Mouse (Mus musculus) stomach, embryonic 16.5 days (tissue): ENCODE data around the gene Gbf1. TPM values are rescaled to one million over a fixed set of nuclear protein-coding genes. Genes with fewer than 3 reads are reported as not detected.
A peak's percentile ranks its signal among the peaks of the same experiment; 100 is the strongest.
"Not testable (repeated sequence)": the region's sequence is repeated elsewhere in the genome, so short reads cannot be mapped to it uniquely, and the experiment has no call there.

Experiments
- ATAC-seq: fragments of 200-750 bp; cut with Nextera tagmentation; 2 replicates; pipeline ENCODE4 v1.8.0; 2017; ENCODE audit warnings: moderate number of reproducible peaks, moderate TSS enrichment; ENCODE audit not compliant: insufficient read depth, low FRiP score
- H3K27ac ChIP-seq: fragments of 300-500 bp; sonication (generic); 2 replicates; pipeline ENCODE4 v1.5.1; 2014; ENCODE audit warnings: low read length
- H3K27me3 ChIP-seq: fragments of 300-500 bp; sonication (generic); 2 replicates; pipeline ENCODE4 v1.6.1; 2014; ENCODE audit warnings: low read length, control low read depth, mixed read lengths; ENCODE audit not compliant: control insufficient read depth, insufficient read depth
- H3K36me3 ChIP-seq: fragments of 300-500 bp; sonication (generic); 2 replicates; pipeline ENCODE4 v1.6.1; 2014; ENCODE audit warnings: low read length; ENCODE audit not compliant: control insufficient read depth, insufficient read depth
- H3K4me1 ChIP-seq: fragments of 300-500 bp; sonication (generic); 2 replicates; pipeline ENCODE4 v1.6.1; 2014; ENCODE audit warnings: low read length, control low read depth, mixed read lengths; ENCODE audit not compliant: control insufficient read depth, insufficient read depth
- H3K4me2 ChIP-seq: fragments of 300-500 bp; sonication (generic); 2 replicates; pipeline ENCODE4 v1.6.1; 2014; ENCODE audit warnings: low read depth, low read length, mixed read lengths
- H3K4me3 ChIP-seq: fragments of 300-500 bp; sonication (generic); replicated peaks from 2 replicates; pipeline ENCODE4 v1.5.1; 2014; ENCODE audit warnings: mild to moderate bottlenecking, low read length
- H3K9ac ChIP-seq: fragments of 300-500 bp; sonication (generic); 2 replicates; pipeline ENCODE4 v1.6.1; 2014; ENCODE audit warnings: low read length
- H3K9me3 ChIP-seq: fragments of 300-500 bp; sonication (generic); replicated peaks from 2 replicates; pipeline ENCODE4 v1.6.1; 2016; ENCODE audit warnings: low read length, control low read depth; ENCODE audit not compliant: control insufficient read depth
- WGBS: fragments of 180-500 bp; shearing (Covaris S2); extraction: QIAGEN DNeasy Blood & Tissue Kit; methylation state at CpG from one replicate; pipeline ENCODE4 v1.1.7; 2014; 5-methylcytosine and 5-hydroxymethylcytosine counted together
- polyA plus RNA-seq: library from polyadenylated mRNA; unstranded; fragments of >200 nt; fragmentation: Nextera tagmentation; extraction: Ambion mirVana; gene quantifications from 2 replicates; pipeline ENCODE4 v1.2.1, GENCODE M21; 2015

The Gbf1 gene
- polyA plus RNA-seq, 1 experiment from 2014 or later, result 40.4 TPM

- H3K4me3 ChIP-seq, result no peak overlapping the region
- H3K27ac ChIP-seq, result no peak overlapping the region
- no peaks in the 10 kb centered on the region for H3K36me3 ChIP-seq
- H3K9ac ChIP-seq, result no peak overlapping the region
- H3K4me2 ChIP-seq, result no peak overlapping the region
- H3K27me3 ChIP-seq, result no peaks in the 10 kb centered on the region
- no peaks in the 10 kb centered on the region for H3K9me3 ChIP-seq
- no peaks in the 10 kb centered on the region for H3K4me1 ChIP-seq
- ATAC-seq, result no peak
Observed at GRCm38 (mm10) chr19:46124651-46125050, 27.7 kb upstream of the Gbf1 start.

GRCm38 (mm10) chr19:46126301-46126700 is 26.0 kb upstream of the Gbf1 start:
- WGBS, result 76% methylated on average over 4 of the region's 4 CpGs
- H3K4me3 ChIP-seq, result no peak overlapping the region
- no peak overlapping the region for H3K9ac ChIP-seq

GRCm38 (mm10) chr19:46129737-46130136 is 22.6 kb upstream of the Gbf1 start:
- not testable (repeated sequence) for H3K4me2 ChIP-seq, H3K4me1 ChIP-seq, H3K36me3 ChIP-seq, H3K9me3 ChIP-seq, H3K27ac ChIP-seq, H3K4me3 ChIP-seq, H3K9ac ChIP-seq, ATAC-seq
- H3K27me3 ChIP-seq, result peaks cover 38% of the 10 kb centered on the region
- 69% methylated on average over 6 of the region's 6 CpGs for WGBS

More at GRCm38 (mm10) chr19:46126301-46126700, 26.0 kb upstream of the Gbf1 start:
- Histone ChIP-seq H3K9me3 (no peaks in the 10 kb centered on the region), H3K27ac (no peak overlapping the region), H3K36me3 (no peaks in the 10 kb centered on the region), H3K4me1 (no peaks in the 10 kb centered on the region), H3K27me3 (peaks cover 8% of the 10 kb centered on the region), H3K4me2 (no peak overlapping the region)
- no peak for ATAC-seq

GRCm38 (mm10) chr19:46131283-46131682 is 21.0 kb upstream of the Gbf1 start:
- 7% methylated on average over 6 of the region's 8 CpGs for WGBS
- Histone ChIP-seq H3K27ac (no peak overlapping the region), H3K4me3 (peak overlapping the region; percentile 39), H3K9me3 (no peaks in the 10 kb centered on the region), H3K36me3 (no peaks in the 10 kb centered on the region), H3K4me1 (peaks cover 12% of the 10 kb centered on the region), H3K4me2 (peak overlapping the region; percentile 56), H3K27me3 (peaks cover 50% of the 10 kb centered on the region), H3K9ac (no peak overlapping the region)
- ATAC-seq, result no peak

GRCm38 (mm10) chr19:46131694-46132525 is 20.4 kb upstream of the Gbf1 start, which contains the start of gene Elovl3:
Elovl3 (plus strand) TSS chr19:46131897.
- Histone ChIP-seq H3K9me3 (no peaks in the 10 kb centered on the region), H3K4me3 (peak within 1 kb of the TSS; percentile 39), H3K4me1 (peaks cover 18% of the 10 kb centered on the region), H3K4me2 (peak within 1 kb of the TSS; percentile 56), H3K36me3 (no peaks in the 10 kb centered on the region), H3K9ac (peak within 1 kb of the TSS; percentile 33; the same call in 1 of the 2 replicates), H3K27me3 (peaks cover 55% of the 10 kb centered on the region), H3K27ac (no peak within 1 kb of the TSS)
- peak; percentile 63; the same call in 1 of the 2 replicates for ATAC-seq
- 4% methylated on average over 31 of the region's 31 CpGs for WGBS

- no peak overlapping the region for H3K4me2 ChIP-seq
- peaks cover 62% of the 10 kb centered on the region for H3K27me3 ChIP-seq
- H3K27ac ChIP-seq, result no peak overlapping the region
- no peaks in the 10 kb centered on the region for H3K9me3 ChIP-seq
- WGBS, result 46% methylated on average over 6 of the region's 6 CpGs
- peaks cover 24% of the 10 kb centered on the region for H3K4me1 ChIP-seq
- H3K36me3 ChIP-seq, result no peaks in the 10 kb centered on the region
- H3K9ac ChIP-seq, result no peak overlapping the region
- H3K4me3 ChIP-seq, result no peak overlapping the region
- ATAC-seq, result no peak
Observed at GRCm38 (mm10) chr19:46132577-46132976, 19.7 kb upstream of the Gbf1 start.

GRCm38 (mm10) chr19:46135297-46135696 is 17.0 kb upstream of the Gbf1 start:
- peaks cover 24% of the 10 kb centered on the region for H3K4me1 ChIP-seq
- H3K4me3 ChIP-seq, result peak overlapping the region; percentile 55
- peaks cover 70% of the 10 kb centered on the region for H3K27me3 ChIP-seq
- no peaks in the 10 kb centered on the region for H3K9me3 ChIP-seq
- peak; percentile 64; the same call in 1 of the 2 replicates for ATAC-seq
- H3K27ac ChIP-seq, result no peak overlapping the region
- no peaks in the 10 kb centered on the region for H3K36me3 ChIP-seq
- WGBS, result 1% methylated on average over 12 of the region's 12 CpGs
- no peak overlapping the region for H3K9ac ChIP-seq
- H3K4me2 ChIP-seq, result peak overlapping the region; percentile 95

- no peaks in the 10 kb centered on the region for H3K9me3 ChIP-seq
- H3K36me3 ChIP-seq, result no peaks in the 10 kb centered on the region
- peaks cover 25% of the 10 kb centered on the region for H3K4me1 ChIP-seq
- peaks cover 65% of the 10 kb centered on the region for H3K27me3 ChIP-seq
- H3K27ac ChIP-seq, result no peak overlapping the region
- H3K9ac ChIP-seq, result peak overlapping the region; percentile 63
- H3K4me2 ChIP-seq, result peak overlapping the region; percentile 95
- peak; percentile 55 for ATAC-seq
- H3K4me3 ChIP-seq, result peak overlapping the region; percentile 55
- under 1% methylated on average over 79 of the region's 79 CpGs for WGBS
Observed at GRCm38 (mm10) chr19:46135789-46136638, 16.3 kb upstream of the Gbf1 start.
